Mouse (Mus musculus): ENCODE measurements around the gene P4ha2. TPM values are rescaled to one million over a fixed set of nuclear protein-coding genes. Genes with fewer than 3 reads are reported as not detected.

P4ha2 gene
- 18.4 TPM in 2 replicates for polyA plus RNA-seq (2014; fragmentation: Nextera tagmentation; extraction: Ambion mirVana)

- H3K36me3 ChIP-seq (ENCODE audit: control insufficient read depth, insufficient read depth, low read length): no peaks in the 10 kb centered on the region
- H3K27me3 ChIP-seq (ENCODE audit: control insufficient read depth, insufficient read depth, low read length): no peaks in the 10 kb centered on the region
- H3K27ac ChIP-seq (ENCODE audit: low read depth, low read length): no peak within 1 kb of the TSS
- H3K9me3 ChIP-seq (ENCODE audit: control insufficient read depth, low read length): no peaks in the 10 kb centered on the region
- no peaks in the 10 kb centered on the region for H3K4me1 ChIP-seq (ENCODE audit: control insufficient read depth, insufficient read depth, low read length)
- peak within 1 kb of the TSS; percentile 97 for H3K4me2 ChIP-seq (ENCODE audit: low read depth)
- peak within 1 kb of the TSS; percentile 68 for H3K9ac ChIP-seq (ENCODE audit: low read length)
- peak within 1 kb of the TSS; percentile 59 for H3K4me3 ChIP-seq (ENCODE audit: low read depth, low read length)
- no peak for DNase-seq (ENCODE audit: low spot score)
- WGBS: 51% methylated on average over 9 of the region's 10 CpGs
- ATAC-seq (ENCODE audit: insufficient read depth, low FRiP score, low TSS enrichment): 0 out of 2 replicates have a peak, but pooled peaks have one; percentile 9
Observed at GRCm38 (mm10) chr11:54100045-54100691, at the start of gene P4ha2. Gene P4ha2 (plus strand): TSS chr11:54100095.

DNA sequence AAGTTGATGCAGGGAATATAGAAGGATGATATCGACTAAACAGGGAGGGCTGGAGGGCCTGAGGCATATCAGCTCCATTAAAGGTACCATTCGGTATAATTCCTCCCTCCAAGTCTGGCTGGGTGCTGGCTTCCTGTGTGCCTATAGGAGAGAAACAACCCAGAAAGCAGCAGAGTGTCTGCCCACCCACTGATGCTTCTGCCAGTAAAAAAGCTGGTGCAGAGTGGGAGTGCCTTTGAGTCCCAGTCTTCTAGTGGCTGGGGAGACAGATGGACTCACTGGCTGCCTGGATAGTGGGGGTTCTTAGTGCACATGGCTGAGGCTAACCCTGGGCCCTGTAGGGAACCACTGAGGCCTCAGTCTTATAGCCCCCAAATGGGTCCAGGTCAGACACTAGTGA, 49.7 kb upstream of the P4ha2 start:
- H3K4me2 ChIP-seq (ENCODE audit: low read depth): no peak overlapping the region
- WGBS: 83% methylated on average over 2 of the region's 2 CpGs
- H3K4me3 ChIP-seq (ENCODE audit: low read depth, low read length): no peak overlapping the region
- ATAC-seq (ENCODE audit: insufficient read depth, low FRiP score, low TSS enrichment) (no peak), DNase-seq (ENCODE audit: low spot score) (no peak)
- no peaks in the 10 kb centered on the region for H3K36me3 ChIP-seq (ENCODE audit: control insufficient read depth, insufficient read depth, low read length)
- H3K27ac ChIP-seq (ENCODE audit: low read depth, low read length): no peak overlapping the region
- no peaks in the 10 kb centered on the region for H3K27me3 ChIP-seq (ENCODE audit: control insufficient read depth, insufficient read depth, low read length)
- H3K9ac ChIP-seq (ENCODE audit: low read length): no peak overlapping the region
- no peaks in the 10 kb centered on the region for H3K9me3 ChIP-seq (ENCODE audit: control insufficient read depth, low read length)
- no peaks in the 10 kb centered on the region for H3K4me1 ChIP-seq (ENCODE audit: control insufficient read depth, insufficient read depth, low read length)

DNA sequence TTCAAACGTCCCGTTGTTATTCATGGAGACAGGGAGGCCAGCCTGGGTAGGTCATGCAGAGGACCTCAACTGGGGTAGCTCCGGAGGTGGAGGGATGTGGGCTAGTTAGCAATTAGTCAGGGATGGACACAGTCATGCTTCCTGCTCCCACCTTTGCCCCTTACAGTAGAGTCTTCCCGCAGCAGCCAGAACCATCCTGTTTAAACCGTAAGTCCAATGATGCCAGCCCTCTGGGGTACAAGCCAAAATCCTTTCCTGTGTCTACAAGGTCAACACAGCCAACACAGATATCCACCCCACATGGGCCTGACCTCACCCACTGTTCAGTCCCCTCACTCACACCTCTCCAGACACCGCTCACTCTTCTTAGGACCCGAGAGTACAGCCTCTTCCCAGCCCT, 48.7 kb upstream of the P4ha2 start:
- no peak for DNase-seq (ENCODE audit: low spot score)
- WGBS: 89% methylated on average over 7 of the region's 7 CpGs

DNA sequence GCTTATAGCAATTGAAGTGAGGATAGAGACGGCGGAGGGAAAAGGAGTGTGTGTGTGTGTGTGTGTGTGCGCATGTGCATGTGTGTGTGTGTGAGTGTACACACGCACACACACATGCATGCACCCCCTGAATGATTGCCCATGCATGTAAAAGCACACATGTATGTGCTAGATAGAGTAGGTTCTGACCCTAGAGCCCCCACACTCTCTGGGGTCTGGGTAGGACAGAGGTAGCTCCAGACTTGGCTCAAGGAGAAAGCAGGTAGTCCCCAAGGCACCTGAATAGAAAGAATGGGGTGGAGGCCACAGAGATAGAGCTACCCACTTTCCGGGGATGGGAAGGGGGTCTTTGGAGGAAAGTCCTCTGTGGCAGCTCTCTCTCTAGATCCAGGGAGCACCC, 47.8 kb upstream of the P4ha2 start:
- ATAC-seq (ENCODE audit: insufficient read depth, low FRiP score, low TSS enrichment): no peak
- WGBS: 94% methylated on average over 5 of the region's 5 CpGs
- DNase-seq (ENCODE audit: low spot score): no peak

More for the DNA sequence above, 48.7 kb upstream of the P4ha2 start:
- H3K27me3 ChIP-seq (ENCODE audit: control insufficient read depth, insufficient read depth, low read length): no peaks in the 10 kb centered on the region
- H3K4me3 ChIP-seq (ENCODE audit: low read depth, low read length): no peak overlapping the region
- no peak overlapping the region for H3K27ac ChIP-seq (ENCODE audit: low read depth, low read length)
- H3K9me3 ChIP-seq (ENCODE audit: control insufficient read depth, low read length): no peaks in the 10 kb centered on the region
- no peak for ATAC-seq (ENCODE audit: insufficient read depth, low FRiP score, low TSS enrichment)
- no peak overlapping the region for H3K4me2 ChIP-seq (ENCODE audit: low read depth)
- H3K36me3 ChIP-seq (ENCODE audit: control insufficient read depth, insufficient read depth, low read length): no peaks in the 10 kb centered on the region
- no peak overlapping the region for H3K9ac ChIP-seq (ENCODE audit: low read length)
- no peaks in the 10 kb centered on the region; the same call in 1 of the 2 replicates for H3K4me1 ChIP-seq (ENCODE audit: control insufficient read depth, insufficient read depth, low read length)

GRCm38 (mm10) chr11:54053090-54053489, 46.8 kb upstream of the P4ha2 start:
- 87% methylated on average over 7 of the region's 7 CpGs for WGBS

More for the DNA sequence above, 47.8 kb upstream of the P4ha2 start:
- Histone ChIP-seq H3K9me3 (ENCODE audit: control insufficient read depth, low read length) (no peaks in the 10 kb centered on the region), H3K4me3 (ENCODE audit: low read depth, low read length) (no peak overlapping the region), H3K27me3 (ENCODE audit: control insufficient read depth, insufficient read depth, low read length) (no peaks in the 10 kb centered on the region), H3K27ac (ENCODE audit: low read depth, low read length) (no peak overlapping the region), H3K4me1 (ENCODE audit: control insufficient read depth, insufficient read depth, low read length) (peaks cover under 1% of the 10 kb centered on the region; the same call in 1 of the 2 replicates), H3K4me2 (ENCODE audit: low read depth) (no peak overlapping the region), H3K36me3 (ENCODE audit: control insufficient read depth, insufficient read depth, low read length) (no peaks in the 10 kb centered on the region), H3K9ac (ENCODE audit: low read length) (no peak overlapping the region)

DNA sequence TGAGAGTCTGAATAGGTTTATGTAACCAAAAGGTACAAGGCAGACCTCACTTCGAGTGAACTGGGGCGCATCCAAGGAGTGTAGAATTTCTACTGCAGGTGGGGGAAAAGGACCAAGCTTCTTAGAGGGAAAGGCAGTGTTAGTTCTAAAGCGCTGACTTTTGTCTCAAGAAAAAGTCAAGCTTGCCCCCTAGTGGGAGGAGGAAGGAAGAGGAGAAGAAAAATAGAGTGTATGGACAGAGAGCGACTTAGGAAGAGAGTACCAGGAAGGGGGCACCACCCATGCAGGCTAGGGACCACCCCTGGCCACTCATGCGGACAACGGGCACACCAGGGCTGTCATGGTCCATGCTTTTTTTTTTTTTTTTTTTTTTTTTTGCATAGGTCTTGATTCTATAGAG, 45.6 kb upstream of the P4ha2 start:
- Histone ChIP-seq H3K9me3 (ENCODE audit: control insufficient read depth, low read length) (no peaks in the 10 kb centered on the region), H3K27ac (ENCODE audit: low read depth, low read length) (no peak overlapping the region), H3K27me3 (ENCODE audit: control insufficient read depth, insufficient read depth, low read length) (no peaks in the 10 kb centered on the region), H3K4me2 (ENCODE audit: low read depth) (no peak overlapping the region), H3K36me3 (ENCODE audit: control insufficient read depth, insufficient read depth, low read length) (no peaks in the 10 kb centered on the region; the same call in 1 of the 2 replicates), H3K4me1 (ENCODE audit: control insufficient read depth, insufficient read depth, low read length) (peaks cover 20% of the 10 kb centered on the region; the same call in 1 of the 2 replicates), H3K4me3 (ENCODE audit: low read depth, low read length) (no peak overlapping the region), H3K9ac (ENCODE audit: low read length) (no peak overlapping the region)
- 36% methylated on average over 6 of the region's 6 CpGs for WGBS
- DNase-seq (ENCODE audit: low spot score) (peak; percentile 36), ATAC-seq (ENCODE audit: insufficient read depth, low FRiP score, low TSS enrichment) (no peak)

More at GRCm38 (mm10) chr11:54053090-54053489, 46.8 kb upstream of the P4ha2 start:
- peaks cover 10% of the 10 kb centered on the region; the same call in 1 of the 2 replicates for H3K4me1 ChIP-seq (ENCODE audit: control insufficient read depth, insufficient read depth, low read length)
- no peak overlapping the region for H3K4me3 ChIP-seq (ENCODE audit: low read depth, low read length)
- H3K27me3 ChIP-seq (ENCODE audit: control insufficient read depth, insufficient read depth, low read length): no peaks in the 10 kb centered on the region
- ATAC-seq (ENCODE audit: insufficient read depth, low FRiP score, low TSS enrichment) (no peak), DNase-seq (ENCODE audit: low spot score) (no peak)
- no peak overlapping the region for H3K4me2 ChIP-seq (ENCODE audit: low read depth)
- H3K9ac ChIP-seq (ENCODE audit: low read length): no peak overlapping the region
- no peaks in the 10 kb centered on the region for H3K9me3 ChIP-seq (ENCODE audit: control insufficient read depth, low read length)
- no peak overlapping the region for H3K27ac ChIP-seq (ENCODE audit: low read depth, low read length)
- H3K36me3 ChIP-seq (ENCODE audit: control insufficient read depth, insufficient read depth, low read length): no peaks in the 10 kb centered on the region

GRCm38 (mm10) chr11:54056132-54056531, 43.8 kb upstream of the P4ha2 start:
- Histone ChIP-seq H3K9me3 (ENCODE audit: control insufficient read depth, low read length) (no peaks in the 10 kb centered on the region), H3K36me3 (ENCODE audit: control insufficient read depth, insufficient read depth, low read length) (no peaks in the 10 kb centered on the region; the same call in 1 of the 2 replicates), H3K4me2 (ENCODE audit: low read depth) (no peak overlapping the region), H3K27ac (ENCODE audit: low read depth, low read length) (no peak overlapping the region), H3K4me1 (ENCODE audit: control insufficient read depth, insufficient read depth, low read length) (peaks cover 27% of the 10 kb centered on the region; the same call in 1 of the 2 replicates), H3K4me3 (ENCODE audit: low read depth, low read length) (no peak overlapping the region), H3K27me3 (ENCODE audit: control insufficient read depth, insufficient read depth, low read length) (no peaks in the 10 kb centered on the region), H3K9ac (ENCODE audit: low read length) (no peak overlapping the region)
- 26% methylated on average over 8 of the region's 8 CpGs for WGBS
- ATAC-seq (ENCODE audit: insufficient read depth, low FRiP score, low TSS enrichment) (no peak), DNase-seq (ENCODE audit: low spot score) (no peak)

GRCm38 (mm10) chr11:54057428-54057827, 42.5 kb upstream of the P4ha2 start:
- Histone ChIP-seq H3K4me3 (ENCODE audit: low read depth, low read length) (no peak overlapping the region), H3K9ac (ENCODE audit: low read length) (no peak overlapping the region), H3K9me3 (ENCODE audit: control insufficient read depth, low read length) (no peaks in the 10 kb centered on the region), H3K4me2 (ENCODE audit: low read depth) (no peak overlapping the region), H3K4me1 (ENCODE audit: control insufficient read depth, insufficient read depth, low read length) (peaks cover 27% of the 10 kb centered on the region; the same call in 1 of the 2 replicates), H3K27me3 (ENCODE audit: control insufficient read depth, insufficient read depth, low read length) (no peaks in the 10 kb centered on the region), H3K27ac (ENCODE audit: low read depth, low read length) (peak overlapping the region; percentile 68), H3K36me3 (ENCODE audit: control insufficient read depth, insufficient read depth, low read length) (no peaks in the 10 kb centered on the region; the same call in 1 of the 2 replicates)
- 20% methylated on average over 2 of the region's 2 CpGs for WGBS
- no peak for ATAC-seq (ENCODE audit: insufficient read depth, low FRiP score, low TSS enrichment)
- DNase-seq (ENCODE audit: low spot score): peak; percentile 54

Data from neural tube, embryonic 11.5 days (tissue).